Mouse (Mus musculus) forebrain, embryonic 14.5 days (tissue): ENCODE measurements around the gene Gm28374. TPM values are rescaled to one million over a fixed set of nuclear protein-coding genes. Genes with fewer than 3 reads are reported as not detected.

Experiments used
- microRNA-seq: library from miRNA; unstranded; fragments of <30 nt; microRNA quantifications from one replicate; pipeline ENCODE4, GENCODE M21; 2016
- polyA plus RNA-seq: library from polyadenylated mRNA; unstranded; fragments of >200 nt; fragmentation: Nextera tagmentation; extraction: Ambion mirVana; gene quantifications from 2 replicates; pipeline ENCODE4 v1.2.1, GENCODE M21; 2014

Gm28374 gene
- polyA plus RNA-seq, 1 experiment from 2014 or later, result 1.4 TPM

Small RNAs within 50 kb of the gene (microRNA-seq; reads per million reads assigned to microRNA genes)
- 1.1 reads per million for gene Mir6988

Other genes starting within 250 kb of the Gm28374 start
- 13.1 and 16.0 TPM in 2 replicates for gene Frmd8, start 207.0 kb downstream of the Gm28374 start, polyA plus RNA-seq
- gene Slc25a45, start 204.4 kb downstream of the Gm28374 start, polyA plus RNA-seq, result 1.7 TPM in 2 replicates
- 7.0 and 7.1 TPM in 2 replicates for gene Tigd3, start 188.1 kb downstream of the Gm28374 start, polyA plus RNA-seq
- 127 and 136 TPM in 2 replicates for gene Dpf2, start 169.2 kb downstream of the Gm28374 start, polyA plus RNA-seq
- 7.9 and 9.6 TPM in 2 replicates for gene Cdc42ep2, start 157.4 kb downstream of the Gm28374 start, polyA plus RNA-seq
- gene Pola2, start 118.1 kb downstream of the Gm28374 start, polyA plus RNA-seq, result 35.5 and 41.1 TPM in 2 replicates
- gene Slc22a20, start 96.1 kb downstream of the Gm28374 start, polyA plus RNA-seq, result not detected in 2 replicates
- 2.4 TPM in 2 replicates for gene Capn1, start 66.4 kb downstream of the Gm28374 start, polyA plus RNA-seq
- 17.6 and 20.2 TPM in 2 replicates for gene Syvn1, start 35.7 kb downstream of the Gm28374 start, polyA plus RNA-seq
- 82.8 and 85.5 TPM in 2 replicates for gene Mrpl49, start 24.5 kb downstream of the Gm28374 start, polyA plus RNA-seq
- gene Fau, start 24.4 kb downstream of the Gm28374 start, polyA plus RNA-seq, result 626 and 785 TPM in 2 replicates
- 38.2 and 40.5 TPM in 2 replicates for gene Znhit2, start 21.1 kb downstream of the Gm28374 start, polyA plus RNA-seq
- 32.6 and 35.6 TPM in 2 replicates for gene Tm7sf2, start 13.9 kb downstream of the Gm28374 start, polyA plus RNA-seq
- gene Vps51, start 5.0 kb downstream of the Gm28374 start, polyA plus RNA-seq, result 59.5 and 73.9 TPM in 2 replicates
- gene Tmem262, start 2.2 kb downstream of the Gm28374 start, polyA plus RNA-seq, result not detected in 2 replicates
- gene Zfpl1, start 2.7 kb upstream of the Gm28374 start, polyA plus RNA-seq, result 81.1 and 87.2 TPM in 2 replicates
- 20.0 and 28.2 TPM in 2 replicates for gene Cdca5, start 2.7 kb upstream of the Gm28374 start, polyA plus RNA-seq
- gene AC131692.1, start 12.2 kb upstream of the Gm28374 start, polyA plus RNA-seq, result not detected in 2 replicates
- gene Naaladl1, start 23.5 kb upstream of the Gm28374 start, polyA plus RNA-seq, result 0.36 and 0.42 TPM in 2 replicates
- gene Sac3d1, start 36.4 kb upstream of the Gm28374 start, polyA plus RNA-seq, result 56.4 and 57.6 TPM in 2 replicates
- gene Snx15, start 46.0 kb upstream of the Gm28374 start, polyA plus RNA-seq, result 45.6 and 50.2 TPM in 2 replicates
- not detected in 2 replicates for gene Batf2, start 58.7 kb upstream of the Gm28374 start, polyA plus RNA-seq
- gene Arl2, start 59.3 kb upstream of the Gm28374 start, polyA plus RNA-seq, result 80.3 and 90.2 TPM in 2 replicates
- gene Majin, start 102.1 kb upstream of the Gm28374 start, polyA plus RNA-seq, result not detected in 2 replicates
- 0.30 TPM in 1 of 2 replicates, not detected in the other for gene Gpha2, start 144.1 kb upstream of the Gm28374 start, polyA plus RNA-seq
- 74.3 and 98.9 TPM in 2 replicates for gene Ppp2r5b, start 153.6 kb upstream of the Gm28374 start, polyA plus RNA-seq
- 7.9 and 9.6 TPM in 2 replicates for gene Atg2a, start 159.4 kb upstream of the Gm28374 start, polyA plus RNA-seq
- 71.3 and 79.8 TPM in 2 replicates for gene Ehd1, start 194.5 kb upstream of the Gm28374 start, polyA plus RNA-seq
- gene Cdc42bpg, start 224.2 kb upstream of the Gm28374 start, polyA plus RNA-seq, result 0.61 and 0.72 TPM in 2 replicates